Mouse (Mus musculus): ENCODE data around the gene Nos1ap. TPM values are rescaled to one million over a fixed set of nuclear protein-coding genes. Genes with fewer than 3 reads are reported as not detected.

Nos1ap gene
- polyA plus RNA-seq, 1 experiment, result 0.14 TPM

- TF ChIP-seq MYOG (IDR thresholded peaks at IDR 0.05; ENCODE audit: control insufficient read depth, extremely low read depth, insufficient read length), result no peak
- no peak for TF ChIP-seq MYOD1 (IDR thresholded peaks at IDR 0.05; ENCODE audit: control insufficient read depth, insufficient read length, low read depth)
- TF ChIP-seq CTCF (IDR thresholded peaks at IDR 0.05; ENCODE audit: control insufficient read depth, insufficient read depth, insufficient read length), result no peak
- no peak for TF ChIP-seq USF1 (IDR thresholded peaks at IDR 0.05; ENCODE audit: low read depth)
- TF ChIP-seq CEBPB (IDR thresholded peaks at IDR 0.05; ENCODE audit: low read depth), result no peak
- no peak for TF ChIP-seq FOSL1 (IDR thresholded peaks at IDR 0.05; ENCODE audit: insufficient read depth, low read length, poor library complexity, severe bottlenecking)
- TF ChIP-seq MAX (IDR thresholded peaks at IDR 0.05), result no peak
- no peaks in the 10 kb centered on the region for H3K79me3 ChIP-seq (ENCODE audit: low read depth)
- no peaks in the 10 kb centered on the region for H3K36me3 ChIP-seq (ENCODE audit: control insufficient read depth, insufficient read depth)
- no peak overlapping the region for H3K4me3 ChIP-seq (ENCODE audit: insufficient read depth, poor library complexity, severe bottlenecking)
- H3ac ChIP-seq (ENCODE audit: control insufficient read depth, insufficient read length, low read depth), result no peak overlapping the region
- H3K27me3 ChIP-seq (ENCODE audit: control insufficient read depth, insufficient read depth, insufficient read length), result peaks cover 33% of the 10 kb centered on the region
- no peaks in the 10 kb centered on the region for H3K79me2 ChIP-seq (ENCODE audit: control insufficient read depth, insufficient read depth)
Observed at GRCm38 (mm10) chr1:170339943-170340342, 249.7 kb downstream of the Nos1ap start.

GRCm38 (mm10) chr1:170332775-170333174 is 256.9 kb downstream of the Nos1ap start:
- Histone ChIP-seq H3ac (ENCODE audit: control insufficient read depth, insufficient read length, low read depth) (no peak overlapping the region), H3K4me3 (ENCODE audit: insufficient read depth, poor library complexity, severe bottlenecking) (no peak overlapping the region)
- TF ChIP-seq MAX (IDR thresholded peaks at IDR 0.05) (no peak), CTCF (IDR thresholded peaks at IDR 0.05; ENCODE audit: control insufficient read depth, insufficient read depth, insufficient read length) (no peak), CEBPB (IDR thresholded peaks at IDR 0.05; ENCODE audit: low read depth) (no peak), MYOD1 (IDR thresholded peaks at IDR 0.05; ENCODE audit: control insufficient read depth, insufficient read length, low read depth) (no peak), FOSL1 (IDR thresholded peaks at IDR 0.05; ENCODE audit: insufficient read depth, low read length, poor library complexity, severe bottlenecking) (no peak), MYOG (IDR thresholded peaks at IDR 0.05; ENCODE audit: control insufficient read depth, extremely low read depth, insufficient read length) (no peak), USF1 (IDR thresholded peaks at IDR 0.05; ENCODE audit: low read depth) (no peak)

DNA sequence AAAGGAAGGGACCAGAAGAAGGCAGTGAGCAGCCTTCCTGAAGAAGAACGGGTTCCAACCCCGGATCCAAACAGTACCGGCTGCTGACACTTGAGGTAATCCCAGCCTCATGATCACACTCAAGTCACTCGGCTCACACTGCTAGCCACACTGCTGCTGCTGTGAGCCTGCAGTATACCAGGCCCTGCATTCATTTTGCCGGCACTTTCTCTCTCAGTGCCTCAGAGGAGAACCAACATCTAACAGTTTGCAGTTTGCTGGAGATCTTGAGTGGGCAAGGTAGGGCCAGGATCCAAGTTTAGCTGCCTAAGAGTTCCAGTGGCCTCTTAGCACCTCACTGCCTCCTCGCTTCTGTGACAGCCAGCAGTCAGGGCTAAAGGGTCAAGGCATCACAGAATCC is 257.7 kb downstream of the Nos1ap start:
- no peak overlapping the region for H3ac ChIP-seq (ENCODE audit: control insufficient read depth, insufficient read length, low read depth)
- H3K79me3 ChIP-seq (ENCODE audit: low read depth), result no peaks in the 10 kb centered on the region
- TF ChIP-seq USF1 (IDR thresholded peaks at IDR 0.05; ENCODE audit: low read depth), result no peak
- no peak for TF ChIP-seq CEBPB (IDR thresholded peaks at IDR 0.05; ENCODE audit: low read depth)
- TF ChIP-seq MYOG (IDR thresholded peaks at IDR 0.05; ENCODE audit: control insufficient read depth, extremely low read depth, insufficient read length), result no peak
- TF ChIP-seq CTCF (IDR thresholded peaks at IDR 0.05; ENCODE audit: control insufficient read depth, insufficient read depth, insufficient read length), result no peak
- TF ChIP-seq MYOD1 (IDR thresholded peaks at IDR 0.05; ENCODE audit: control insufficient read depth, insufficient read length, low read depth), result no peak
- TF ChIP-seq MAX (IDR thresholded peaks at IDR 0.05), result no peak
- no peak for TF ChIP-seq FOSL1 (IDR thresholded peaks at IDR 0.05; ENCODE audit: insufficient read depth, low read length, poor library complexity, severe bottlenecking)
- no peaks in the 10 kb centered on the region for H3K79me2 ChIP-seq (ENCODE audit: control insufficient read depth, insufficient read depth)
- no peak overlapping the region for H3K4me3 ChIP-seq (ENCODE audit: insufficient read depth, poor library complexity, severe bottlenecking)
- peaks cover 46% of the 10 kb centered on the region for H3K27me3 ChIP-seq (ENCODE audit: control insufficient read depth, insufficient read depth, insufficient read length)
- H3K36me3 ChIP-seq (ENCODE audit: control insufficient read depth, insufficient read depth), result no peaks in the 10 kb centered on the region

More at GRCm38 (mm10) chr1:170332775-170333174, 256.9 kb downstream of the Nos1ap start:
- H3K36me3 ChIP-seq (ENCODE audit: control insufficient read depth, insufficient read depth), result no peaks in the 10 kb centered on the region
- no peaks in the 10 kb centered on the region for H3K79me3 ChIP-seq (ENCODE audit: low read depth)
- H3K79me2 ChIP-seq (ENCODE audit: control insufficient read depth, insufficient read depth), result no peaks in the 10 kb centered on the region
- H3K27me3 ChIP-seq (ENCODE audit: control insufficient read depth, insufficient read depth, insufficient read length), result peaks cover 39% of the 10 kb centered on the region

- no peak overlapping the region for H3ac ChIP-seq (ENCODE audit: control insufficient read depth, insufficient read length, low read depth)
- H3K79me3 ChIP-seq (ENCODE audit: low read depth), result no peaks in the 10 kb centered on the region
- H3K36me3 ChIP-seq (ENCODE audit: control insufficient read depth, insufficient read depth), result no peaks in the 10 kb centered on the region
- H3K4me3 ChIP-seq (ENCODE audit: insufficient read depth, poor library complexity, severe bottlenecking), result no peak overlapping the region
- H3K27me3 ChIP-seq (ENCODE audit: control insufficient read depth, insufficient read depth, insufficient read length), result peaks cover 38% of the 10 kb centered on the region
- no peaks in the 10 kb centered on the region for H3K79me2 ChIP-seq (ENCODE audit: control insufficient read depth, insufficient read depth)
- no peak for TF ChIP-seq MYOD1 (IDR thresholded peaks at IDR 0.05; ENCODE audit: control insufficient read depth, insufficient read length, low read depth)
- no peak for TF ChIP-seq CEBPB (IDR thresholded peaks at IDR 0.05; ENCODE audit: low read depth)
- TF ChIP-seq USF1 (IDR thresholded peaks at IDR 0.05; ENCODE audit: low read depth), result no peak
- no peak for TF ChIP-seq FOSL1 (IDR thresholded peaks at IDR 0.05; ENCODE audit: insufficient read depth, low read length, poor library complexity, severe bottlenecking)
- no peak for TF ChIP-seq MAX (IDR thresholded peaks at IDR 0.05)
- no peak for TF ChIP-seq MYOG (IDR thresholded peaks at IDR 0.05; ENCODE audit: control insufficient read depth, extremely low read depth, insufficient read length)
- TF ChIP-seq CTCF (IDR thresholded peaks at IDR 0.05; ENCODE audit: control insufficient read depth, insufficient read depth, insufficient read length), result no peak
Observed at GRCm38 (mm10) chr1:170325277-170325676, 264.4 kb downstream of the Nos1ap start.

GRCm38 (mm10) chr1:170324312-170324711 is 265.3 kb downstream of the Nos1ap start:
- Histone ChIP-seq H3ac (ENCODE audit: control insufficient read depth, insufficient read length, low read depth) (no peak overlapping the region), H3K36me3 (ENCODE audit: control insufficient read depth, insufficient read depth) (no peaks in the 10 kb centered on the region), H3K79me2 (ENCODE audit: control insufficient read depth, insufficient read depth) (no peaks in the 10 kb centered on the region), H3K79me3 (ENCODE audit: low read depth) (no peaks in the 10 kb centered on the region), H3K4me3 (ENCODE audit: insufficient read depth, poor library complexity, severe bottlenecking) (no peak overlapping the region), H3K27me3 (ENCODE audit: control insufficient read depth, insufficient read depth, insufficient read length) (peaks cover 34% of the 10 kb centered on the region)
- TF ChIP-seq MYOG (IDR thresholded peaks at IDR 0.05; ENCODE audit: control insufficient read depth, extremely low read depth, insufficient read length), result no peak
- TF ChIP-seq MAX (IDR thresholded peaks at IDR 0.05), result no peak
- TF ChIP-seq CTCF (IDR thresholded peaks at IDR 0.05; ENCODE audit: control insufficient read depth, insufficient read depth, insufficient read length), result no peak
- TF ChIP-seq FOSL1 (IDR thresholded peaks at IDR 0.05; ENCODE audit: insufficient read depth, low read length, poor library complexity, severe bottlenecking), result no peak
- no peak for TF ChIP-seq MYOD1 (IDR thresholded peaks at IDR 0.05; ENCODE audit: control insufficient read depth, insufficient read length, low read depth)
- TF ChIP-seq CEBPB (IDR thresholded peaks at IDR 0.05; ENCODE audit: low read depth), result no peak
- TF ChIP-seq USF1 (IDR thresholded peaks at IDR 0.05; ENCODE audit: low read depth), result no peak

DNA sequence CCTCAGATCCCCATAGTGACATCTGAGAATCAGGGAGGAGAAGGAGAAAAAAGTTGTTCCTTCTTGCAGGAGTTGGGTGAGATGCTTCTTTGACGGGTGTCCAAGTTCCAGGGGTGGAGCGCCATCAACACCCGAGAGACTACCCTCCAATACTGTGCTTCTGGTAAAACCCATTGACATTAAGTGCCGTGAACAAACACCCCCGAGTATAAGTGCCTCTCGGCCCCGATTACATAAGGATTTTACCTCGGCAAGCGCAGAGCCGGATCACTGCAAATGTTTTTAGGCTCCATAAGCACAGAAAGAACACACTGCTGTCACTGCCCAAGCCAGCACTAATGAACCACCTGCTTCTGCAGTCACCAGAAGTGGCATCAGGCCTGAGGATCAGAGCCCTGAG is 266.7 kb downstream of the Nos1ap start:
- no peak overlapping the region for H3ac ChIP-seq (ENCODE audit: control insufficient read depth, insufficient read length, low read depth)
- peaks cover 33% of the 10 kb centered on the region for H3K27me3 ChIP-seq (ENCODE audit: control insufficient read depth, insufficient read depth, insufficient read length)
- no peaks in the 10 kb centered on the region for H3K36me3 ChIP-seq (ENCODE audit: control insufficient read depth, insufficient read depth)
- H3K79me3 ChIP-seq (ENCODE audit: low read depth), result no peaks in the 10 kb centered on the region
- H3K4me3 ChIP-seq (ENCODE audit: insufficient read depth, poor library complexity, severe bottlenecking), result no peak overlapping the region
- H3K79me2 ChIP-seq (ENCODE audit: control insufficient read depth, insufficient read depth), result no peaks in the 10 kb centered on the region
- no peak for TF ChIP-seq MYOD1 (IDR thresholded peaks at IDR 0.05; ENCODE audit: control insufficient read depth, insufficient read length, low read depth)
- TF ChIP-seq FOSL1 (IDR thresholded peaks at IDR 0.05; ENCODE audit: insufficient read depth, low read length, poor library complexity, severe bottlenecking), result no peak
- no peak for TF ChIP-seq MYOG (IDR thresholded peaks at IDR 0.05; ENCODE audit: control insufficient read depth, extremely low read depth, insufficient read length)
- no peak for TF ChIP-seq CEBPB (IDR thresholded peaks at IDR 0.05; ENCODE audit: low read depth)
- TF ChIP-seq MAX (IDR thresholded peaks at IDR 0.05), result no peak
- no peak for TF ChIP-seq USF1 (IDR thresholded peaks at IDR 0.05; ENCODE audit: low read depth)
- TF ChIP-seq CTCF (IDR thresholded peaks at IDR 0.05; ENCODE audit: control insufficient read depth, insufficient read depth, insufficient read length), result no peak

Measured in C2C12 (cell line).